Mouse (Mus musculus) spleen, adult 2 months (tissue): ENCODE measurements around the gene Pdgfa.

Experiments used
- CTCF ChIP-seq: fragments of 200-500 bp; IDR thresholded peaks from 2 replicates; pipeline ENCODE4 v1.5.1; 2011; ENCODE audit warnings: mild to moderate bottlenecking, inconsistent platforms; ENCODE audit not compliant: insufficient read depth, insufficient read length, insufficient replicate concordance; ENCODE audit errors: extremely low read depth
- POLR2A ChIP-seq: fragments of 200-500 bp; IDR thresholded peaks from 2 replicates; pipeline ENCODE4 v1.6.1; 2011; ENCODE audit warnings: low read depth, low read length, inconsistent platforms

DNA sequence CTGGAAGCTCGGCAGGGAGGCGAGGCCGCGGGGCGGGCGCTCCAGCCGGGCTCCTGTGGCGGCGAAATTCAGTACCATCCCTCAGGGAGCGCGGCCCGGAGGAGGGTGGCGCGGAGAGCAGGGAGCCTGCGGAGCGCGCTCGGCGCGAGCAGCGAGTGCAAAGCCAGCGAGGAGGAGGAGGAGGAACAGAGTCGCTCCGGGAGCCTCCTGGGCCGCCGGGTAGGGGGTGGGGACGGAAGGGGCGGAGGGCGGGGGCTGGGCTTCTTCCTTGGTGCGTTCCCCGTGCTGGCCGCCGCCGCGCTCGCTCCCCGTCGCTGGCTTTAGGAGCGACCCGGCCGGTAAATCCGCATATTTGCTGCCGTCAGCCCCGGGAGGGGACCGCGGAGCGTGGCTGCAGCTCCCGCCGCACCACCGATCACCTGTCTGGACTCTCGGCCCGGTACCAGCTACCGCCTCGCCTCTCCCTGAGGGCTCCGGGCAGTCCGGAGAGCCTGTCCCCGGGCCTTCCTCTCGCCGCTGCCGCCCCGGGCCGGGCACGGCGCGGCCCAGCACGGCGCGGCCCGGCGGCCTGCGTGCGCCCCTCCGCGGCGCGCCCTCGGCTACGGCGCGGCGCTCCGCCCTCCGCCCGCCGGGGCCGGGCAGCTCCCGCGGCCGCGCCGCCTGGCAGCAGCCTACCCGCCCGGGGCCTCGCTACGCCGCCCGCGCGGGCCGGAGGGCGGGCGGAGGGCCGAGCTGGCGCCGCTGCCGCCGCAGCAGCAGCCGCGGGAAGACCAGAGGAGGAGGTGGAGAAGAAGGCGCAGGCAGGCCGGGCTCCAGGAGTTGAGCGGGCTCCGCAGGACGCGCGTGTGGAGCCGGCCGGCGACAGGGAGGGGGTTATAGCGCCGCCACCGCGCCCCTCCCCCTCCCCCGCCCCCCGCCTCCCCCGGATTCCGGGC, 2.1 kb downstream of the Pdgfa start:
- TF ChIP-seq CTCF (no peak), POLR2A (no peak)
